Mouse (Mus musculus) left cerebral cortex, adult 18-20 months (tissue): ENCODE measurements around the gene Txn1. TPM values are rescaled to one million over a fixed set of nuclear protein-coding genes. Genes with fewer than 3 reads are reported as not detected.

Experiments used
- DNase-seq, 2 experiments: peaks; one replicate each; pipeline ENCODE4 v3.0.0; 2021 to 2022; ENCODE audit warnings: low spot score in 2 of 2, mixed read lengths in 1 of 2
- long read RNA-seq, 2 experiments: library from polyadenylated mRNA; stranded (forward); transcript quantifications; one replicate each; pipeline ENCODE4 v2.0.0; 2021
- total RNA-seq, 2 experiments: library from RNA; stranded (reverse); gene quantifications; 2 replicates each; pipeline ENCODE4 v1.2.3; 2021

The Txn1 gene
- 100 to 1,000 TPM in 1 of 2 experiments, 10 to 100 TPM in 1; 98.3 to 104 TPM for total RNA-seq
- long read RNA-seq, experiment 1, transcript Txn1-201 (5 exons, 1,051 nt): major isoform, 37 of 39 reads
- long read RNA-seq, experiment 1, partial matches to known transcripts: 0 of 39 reads
- long read RNA-seq, experiment 1, other reads (novel, unspliced or antisense): 2 of 39 reads
- long read RNA-seq, experiment 2, transcript Txn1-201 (5 exons, 1,051 nt): major isoform, 49 of 51 reads
- long read RNA-seq, experiment 2, partial matches to known transcripts: 1 of 51 reads
- long read RNA-seq, experiment 2, other reads (novel, unspliced or antisense): 1 of 51 reads

GRCm38 (mm10) chr4:57956029-57956960 lies at the start of gene Txn1:
TSS of gene Txn1 (minus strand) at chr4:57956411.
- peak; percentile 94 to 95 for DNase-seq

GRCm38 (mm10) chr4:58003501-58003900 lies 47.3 kb upstream of the Txn1 start:
- DNase-seq: no peak

GRCm38 (mm10) chr4:57991425-57991824 lies 35.2 kb upstream of the Txn1 start:
- DNase-seq: no peak

- DNase-seq: no peak
These were observed 18.3 kb upstream of the Txn1 start for GRCm38 (mm10) chr4:57974400-57975117.

- no peak for DNase-seq
These were observed 17.5 kb upstream of the Txn1 start for GRCm38 (mm10) chr4:57973592-57974268.

- no peak for DNase-seq
These were observed 14.1 kb upstream of the Txn1 start for GRCm38 (mm10) chr4:57970285-57970684.

GRCm38 (mm10) chr4:57967195-57967594 lies 11.0 kb upstream of the Txn1 start:
- no peak for DNase-seq

- DNase-seq: no peak
These were observed 9.3 kb upstream of the Txn1 start for GRCm38 (mm10) chr4:57965516-57965915.

GRCm38 (mm10) chr4:57964143-57964542 lies 7.9 kb upstream of the Txn1 start:
- no peak for DNase-seq

GRCm38 (mm10) chr4:57959056-57959455 lies 2.8 kb upstream of the Txn1 start:
- DNase-seq: no peak

GRCm38 (mm10) chr4:57958098-57958497 lies 1.9 kb upstream of the Txn1 start:
- no peak for DNase-seq

- no peak for DNase-seq
These were observed 1.2 kb upstream of the Txn1 start for GRCm38 (mm10) chr4:57957200-57958085.

- DNase-seq: peak; percentile 61 to 72
These were observed 660 bp downstream of the Txn1 start for GRCm38 (mm10) chr4:57955544-57955958.

GRCm38 (mm10) chr4:57954991-57955390 lies 1.2 kb downstream of the Txn1 start:
- no peak for DNase-seq

GRCm38 (mm10) chr4:57954580-57954979 lies 1.6 kb downstream of the Txn1 start:
- no peak for DNase-seq

GRCm38 (mm10) chr4:57953796-57954195 lies 2.4 kb downstream of the Txn1 start:
- no peak for DNase-seq

- no peak for DNase-seq
These were observed 3.3 kb downstream of the Txn1 start for GRCm38 (mm10) chr4:57952891-57953290.

- no peak for DNase-seq
These were observed 3.8 kb downstream of the Txn1 start for GRCm38 (mm10) chr4:57952416-57952815.

- DNase-seq: no peak
These were observed 6.3 kb downstream of the Txn1 start for GRCm38 (mm10) chr4:57949866-57950265.

- DNase-seq: no peak
These were observed 8.7 kb downstream of the Txn1 start for GRCm38 (mm10) chr4:57947476-57947875.
